Mouse (Mus musculus) embryonic facial prominence, embryonic 12.5 days (tissue): ENCODE measurements around the gene Ccdc85c. TPM values are rescaled to one million over a fixed set of nuclear protein-coding genes. Genes with fewer than 3 reads are reported as not detected.

Source experiments
- ATAC-seq: fragments of 200-750 bp; cut with Nextera tagmentation; 2 replicates; pipeline ENCODE4 v1.8.0; 2017; ENCODE audit not compliant: insufficient number of reproducible peaks, insufficient read depth, low FRiP score, low TSS enrichment
- H3K27ac ChIP-seq: fragments of 300-500 bp; sonication (generic); 2 replicates; pipeline ENCODE4 v1.5.1; 2016; ENCODE audit warnings: mild to moderate bottlenecking
- H3K27me3 ChIP-seq: fragments of 300-500 bp; sonication (generic); 2 replicates; pipeline ENCODE4 v1.6.1; 2016; ENCODE audit warnings: mild to moderate bottlenecking, moderate library complexity
- H3K36me3 ChIP-seq: fragments of 300-500 bp; sonication (generic); 2 replicates; pipeline ENCODE4 v1.6.1; 2016; ENCODE audit warnings: mild to moderate bottlenecking
- H3K4me1 ChIP-seq: fragments of 300-500 bp; sonication (generic); 2 replicates; pipeline ENCODE4 v1.6.1; 2016
- H3K4me2 ChIP-seq: fragments of 300-500 bp; sonication (generic); replicated peaks from 2 replicates; pipeline ENCODE4 v1.6.1; 2016; ENCODE audit warnings: mild to moderate bottlenecking, moderate library complexity
- H3K4me3 ChIP-seq: fragments of 300-500 bp; sonication (generic); 2 replicates; pipeline ENCODE4 v1.5.1; 2016; ENCODE audit warnings: mild to moderate bottlenecking
- H3K9ac ChIP-seq: fragments of 300-500 bp; sonication (generic); 2 replicates; pipeline ENCODE4 v1.6.1; 2016; ENCODE audit warnings: mild to moderate bottlenecking, moderate library complexity
- H3K9me3 ChIP-seq: fragments of 300-500 bp; sonication (generic); 2 replicates; pipeline ENCODE4 v1.6.1; 2016; ENCODE audit warnings: mild to moderate bottlenecking, moderate library complexity
- WGBS: fragments of 180-500 bp; shearing (Covaris S2); methylation state at CpG from one replicate; pipeline ENCODE4 v1.1.7; 2016; 5-methylcytosine and 5-hydroxymethylcytosine counted together
- polyA plus RNA-seq: library from polyadenylated mRNA; unstranded; fragments of >200 nt; fragmentation: Nextera tagmentation; extraction: Ambion mirVana; gene quantifications from 2 replicates; pipeline ENCODE4 v1.2.1, GENCODE M21; 2016

Ccdc85c gene
- polyA plus RNA-seq, 1 experiment from 2014 or later, result 7.7 TPM

- 0 out of 2 replicates have a peak overlapping the region, but pooled peaks have one; percentile 5 for H3K4me3 ChIP-seq
- peak overlapping the region; percentile 32 for H3K4me2 ChIP-seq
- peak; percentile 66; the same call in 1 of the 2 replicates for ATAC-seq
- H3K27me3 ChIP-seq, result no peaks in the 10 kb centered on the region
- H3K36me3 ChIP-seq, result no peaks in the 10 kb centered on the region
- WGBS, result 7% methylated on average over 9 of the region's 9 CpGs
- H3K9ac ChIP-seq, result no peak overlapping the region
- H3K27ac ChIP-seq, result no peak overlapping the region
- H3K4me1 ChIP-seq, result peaks cover 9% of the 10 kb centered on the region
- H3K9me3 ChIP-seq, result no peaks in the 10 kb centered on the region
Measured at GRCm38 (mm10) chr12:108292419-108292818, 17.2 kb upstream of the Ccdc85c start.

DNA sequence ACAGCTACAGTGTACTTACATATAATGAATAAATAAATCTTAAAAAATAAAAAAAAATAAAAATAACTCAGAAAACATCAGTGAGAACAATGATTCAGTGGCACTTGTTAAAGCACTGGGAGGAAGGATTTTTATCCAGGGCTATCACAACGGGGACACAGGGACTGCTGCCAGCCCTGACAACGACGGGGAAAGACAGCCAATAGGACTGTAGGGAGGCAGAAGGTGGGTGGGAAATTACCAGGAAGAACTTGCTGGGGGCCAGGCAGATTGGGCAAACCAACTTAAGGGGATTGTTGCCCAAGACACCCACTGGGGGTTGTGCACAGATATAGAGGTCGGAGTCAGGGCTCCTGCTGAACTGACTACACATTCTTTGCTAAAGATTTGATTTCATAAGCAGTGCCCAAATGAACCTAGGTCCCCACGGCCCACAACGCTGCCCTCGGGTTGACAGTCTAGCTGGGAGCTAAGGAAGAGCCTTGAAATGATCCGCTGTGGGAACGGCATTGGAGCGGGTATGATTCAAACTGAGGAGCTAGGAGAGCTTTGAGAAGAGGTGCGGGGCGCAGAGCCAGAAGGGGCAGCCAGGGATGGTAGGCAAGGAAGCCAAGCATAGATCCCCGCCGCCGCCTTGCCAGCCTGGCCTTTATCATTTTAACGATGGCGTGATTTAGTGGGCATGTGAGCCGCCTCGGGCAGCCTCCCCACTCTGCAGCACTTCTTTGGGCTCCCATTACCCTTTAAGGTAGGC is 13.1 kb upstream of the Ccdc85c start:
- Histone ChIP-seq H3K36me3 (no peaks in the 10 kb centered on the region), H3K4me3 (no peak overlapping the region), H3K4me1 (peaks cover 21% of the 10 kb centered on the region), H3K9me3 (no peaks in the 10 kb centered on the region), H3K9ac (no peak overlapping the region), H3K27me3 (0 out of 2 replicates have a peak, but pooled peaks cover 3% of the 10 kb centered on the region), H3K27ac (no peak overlapping the region), H3K4me2 (no peak overlapping the region)
- 79% methylated on average over 19 of the region's 19 CpGs for WGBS
- no peak for ATAC-seq

GRCm38 (mm10) chr12:108287011-108287410 is 11.8 kb upstream of the Ccdc85c start:
- Histone ChIP-seq H3K27me3 (0 out of 2 replicates have a peak, but pooled peaks cover 3% of the 10 kb centered on the region), H3K4me2 (no peak overlapping the region), H3K4me3 (no peak overlapping the region), H3K36me3 (no peaks in the 10 kb centered on the region), H3K9me3 (no peaks in the 10 kb centered on the region), H3K4me1 (peaks cover 12% of the 10 kb centered on the region), H3K9ac (no peak overlapping the region), H3K27ac (no peak overlapping the region)
- no peak for ATAC-seq
- 94% methylated on average over 8 of the region's 8 CpGs for WGBS

- H3K36me3 ChIP-seq, result no peaks in the 10 kb centered on the region
- no peak overlapping the region for H3K4me2 ChIP-seq
- ATAC-seq, result no peak
- H3K4me1 ChIP-seq, result peaks cover 12% of the 10 kb centered on the region
- no peaks in the 10 kb centered on the region for H3K9me3 ChIP-seq
- 72% methylated on average over 4 of the region's 4 CpGs for WGBS
- 0 out of 2 replicates have a peak, but pooled peaks cover 3% of the 10 kb centered on the region for H3K27me3 ChIP-seq
- H3K4me3 ChIP-seq, result no peak overlapping the region
- peak overlapping the region; percentile 54; the same call in 1 of the 2 replicates for H3K27ac ChIP-seq
- H3K9ac ChIP-seq, result no peak overlapping the region
Measured at GRCm38 (mm10) chr12:108286381-108286780, 11.2 kb upstream of the Ccdc85c start.

GRCm38 (mm10) chr12:108285225-108286011 is 10.2 kb upstream of the Ccdc85c start:
- Histone ChIP-seq H3K4me2 (no peak overlapping the region), H3K4me3 (0 out of 2 replicates have a peak overlapping the region, but pooled peaks have one; percentile 1), H3K9ac (no peak overlapping the region), H3K4me1 (peaks cover 12% of the 10 kb centered on the region), H3K27me3 (0 out of 2 replicates have a peak, but pooled peaks cover 3% of the 10 kb centered on the region), H3K36me3 (no peaks in the 10 kb centered on the region), H3K27ac (0 out of 2 replicates have a peak overlapping the region, but pooled peaks have one; percentile 54), H3K9me3 (no peaks in the 10 kb centered on the region)
- whole genome bisulfite sequencing, result 32% methylated on average over 11 of the region's 11 CpGs
- ATAC-seq, result no peak

DNA sequence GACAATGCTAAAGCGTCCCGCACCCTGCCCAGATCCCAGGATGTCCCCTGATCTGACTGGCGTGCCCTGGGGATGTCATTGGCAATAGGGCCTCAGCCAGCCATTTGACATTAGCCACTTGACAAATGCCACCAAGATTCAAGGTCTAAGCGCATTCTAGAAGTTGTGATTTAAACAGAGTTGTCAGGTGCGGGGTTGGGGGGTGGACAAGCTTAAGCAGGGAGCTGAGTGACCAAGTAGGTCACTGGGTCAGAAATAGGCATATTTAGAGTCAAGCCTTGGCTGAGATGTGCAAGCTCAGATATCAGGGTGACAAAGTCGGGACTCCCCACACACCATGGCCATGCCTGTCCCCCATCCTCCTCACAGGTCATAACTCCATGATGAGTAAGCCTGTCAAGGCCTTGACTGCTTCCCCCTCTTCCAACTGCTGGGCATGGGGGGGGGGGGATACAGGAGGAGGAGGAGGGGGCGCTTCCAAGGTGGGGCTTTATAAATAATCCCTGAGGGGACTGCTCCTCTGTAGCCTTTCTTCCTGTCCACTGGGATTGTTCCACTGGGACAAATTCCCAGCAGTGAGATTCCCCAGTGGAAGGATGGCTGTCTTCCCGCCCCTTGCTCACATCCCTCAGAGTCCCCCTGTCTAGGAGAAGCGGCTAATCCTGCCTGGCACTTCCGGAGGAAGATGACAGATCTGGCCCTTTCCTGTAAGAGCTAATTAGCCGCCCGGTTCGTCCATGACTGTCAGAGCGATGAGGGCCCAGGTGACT is 9.4 kb upstream of the Ccdc85c start:
- no peaks in the 10 kb centered on the region for H3K36me3 ChIP-seq
- H3K4me2 ChIP-seq, result no peak overlapping the region
- ATAC-seq, result no peak
- 33% methylated on average over 13 of the region's 14 CpGs for WGBS
- H3K4me3 ChIP-seq, result no peak overlapping the region
- no peak overlapping the region for H3K9ac ChIP-seq
- H3K4me1 ChIP-seq, result peaks cover 12% of the 10 kb centered on the region
- peak overlapping the region; percentile 19; the same call in 1 of the 2 replicates for H3K27ac ChIP-seq
- no peaks in the 10 kb centered on the region for H3K9me3 ChIP-seq
- H3K27me3 ChIP-seq, result 0 out of 2 replicates have a peak, but pooled peaks cover 3% of the 10 kb centered on the region

- Histone ChIP-seq H3K4me3 (0 out of 2 replicates have a peak overlapping the region, but pooled peaks have one; percentile 20), H3K27ac (peak overlapping the region; percentile 64; the same call in 1 of the 2 replicates)
- WGBS, result 32% methylated on average over 15 of the region's 15 CpGs
Measured at GRCm38 (mm10) chr12:108278221-108278918, 3.1 kb upstream of the Ccdc85c start.

DNA sequence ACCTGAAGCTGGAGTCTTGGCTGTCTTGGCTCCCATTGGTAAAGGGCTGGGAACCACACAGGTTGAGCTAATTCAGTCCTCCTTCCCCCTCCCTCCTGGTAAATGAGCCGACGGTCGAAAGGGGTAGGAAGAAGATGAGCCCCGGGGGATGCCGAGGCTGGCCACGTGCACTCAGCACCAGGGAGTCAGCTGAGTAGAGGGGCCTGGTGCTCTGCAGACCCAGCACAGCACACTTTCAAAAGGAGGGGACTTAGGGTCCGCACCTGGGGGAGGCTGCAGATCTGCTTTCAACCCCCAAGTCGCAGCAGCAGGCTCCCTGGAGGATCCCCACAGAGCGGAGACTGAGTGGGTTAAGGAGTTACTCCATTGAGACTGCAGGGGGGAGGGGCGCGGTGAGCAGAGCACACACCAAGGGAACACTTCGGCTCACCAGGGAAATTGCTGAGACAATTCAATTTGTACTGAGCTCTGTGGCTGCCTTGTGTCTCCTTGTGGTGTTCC is 2.2 kb upstream of the Ccdc85c start:
- ATAC-seq, result no peak
- Histone ChIP-seq H3K27ac (peak overlapping the region; percentile 64; the same call in 1 of the 2 replicates), H3K36me3 (no peaks in the 10 kb centered on the region), H3K4me1 (peaks cover 42% of the 10 kb centered on the region), H3K4me2 (peak overlapping the region; percentile 98), H3K9me3 (no peaks in the 10 kb centered on the region), H3K9ac (peak overlapping the region; percentile 6; the same call in 1 of the 2 replicates), H3K4me3 (peak overlapping the region; percentile 20; the same call in 1 of the 2 replicates), H3K27me3 (no peaks in the 10 kb centered on the region)
- WGBS, result under 1% methylated on average over 12 of the region's 12 CpGs

More at GRCm38 (mm10) chr12:108278221-108278918, 3.1 kb upstream of the Ccdc85c start:
- Histone ChIP-seq H3K36me3 (no peaks in the 10 kb centered on the region), H3K4me1 (peaks cover 32% of the 10 kb centered on the region), H3K9ac (no peak overlapping the region), H3K27me3 (no peaks in the 10 kb centered on the region), H3K4me2 (peak overlapping the region; percentile 98), H3K9me3 (no peaks in the 10 kb centered on the region)
- no peak for ATAC-seq

GRCm38 (mm10) chr12:108275920-108276822 is 946 bp upstream of the Ccdc85c start:
- Histone ChIP-seq H3K27ac (peak overlapping the region; percentile 86), H3K4me1 (peaks cover 54% of the 10 kb centered on the region), H3K27me3 (no peaks in the 10 kb centered on the region), H3K9me3 (no peaks in the 10 kb centered on the region), H3K9ac (peak overlapping the region; percentile 71), H3K4me2 (peak overlapping the region; percentile 98), H3K4me3 (peak overlapping the region; percentile 69), H3K36me3 (0 out of 2 replicates have a peak, but pooled peaks cover 4% of the 10 kb centered on the region)
- ATAC-seq, result no peak; the same call in 1 of the 2 replicates
- WGBS, result under 1% methylated on average over 46 of the region's 47 CpGs

DNA sequence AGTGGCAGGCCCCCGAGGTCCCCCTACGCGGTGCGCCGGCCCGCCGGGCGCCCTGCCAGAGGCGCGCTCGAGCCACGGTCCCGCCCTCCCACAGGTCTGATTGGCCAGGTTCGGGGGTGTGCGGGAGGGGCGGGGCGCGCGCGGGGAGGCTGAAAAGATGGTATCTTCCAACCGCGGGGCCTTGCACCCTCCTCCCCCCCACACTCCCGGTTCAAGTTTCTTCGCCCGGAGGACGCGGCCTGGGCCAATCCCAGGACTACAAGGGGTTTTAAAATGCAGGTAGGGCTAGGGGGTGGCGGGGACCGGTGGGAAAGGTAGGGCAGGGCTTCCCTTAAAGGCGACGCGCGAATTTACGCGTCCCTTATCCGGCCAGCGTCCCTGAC is 274 bp upstream of the Ccdc85c start:
- Histone ChIP-seq H3K9ac (peak overlapping the region; percentile 71), H3K9me3 (no peaks in the 10 kb centered on the region), H3K4me1 (peaks cover 60% of the 10 kb centered on the region)

More for the DNA sequence above, 274 bp upstream of the Ccdc85c start:
- peak overlapping the region; percentile 86 for H3K27ac ChIP-seq
- H3K36me3 ChIP-seq, result 0 out of 2 replicates have a peak, but pooled peaks cover 4% of the 10 kb centered on the region
- no peaks in the 10 kb centered on the region for H3K27me3 ChIP-seq
- peak overlapping the region; percentile 98 for H3K4me2 ChIP-seq
- peak; percentile 92 for ATAC-seq
- under 1% methylated on average over 37 of the region's 37 CpGs for WGBS
- H3K4me3 ChIP-seq, result peak overlapping the region; percentile 69
